Mouse (Mus musculus) intestine, embryonic 16.5 days (tissue): ENCODE measurements around the gene Oxa1l. TPM values are rescaled to one million over a fixed set of nuclear protein-coding genes. Genes with fewer than 3 reads are reported as not detected.

Experiments used
- ATAC-seq: fragments of 200-750 bp; cut with Nextera tagmentation; 2 replicates; pipeline ENCODE4 v1.8.0; 2017; ENCODE audit warnings: moderate TSS enrichment, moderate library complexity
- H3K27ac ChIP-seq: fragments of 300-500 bp; sonication (generic); 2 replicates; pipeline ENCODE4 v1.5.1; 2014; ENCODE audit warnings: mild to moderate bottlenecking, low read length
- H3K27me3 ChIP-seq: fragments of 300-500 bp; sonication (generic); replicated peaks from 2 replicates; pipeline ENCODE4 v1.6.1; 2014; ENCODE audit warnings: low read length, control low read depth, mixed read lengths; ENCODE audit not compliant: control insufficient read depth, insufficient read depth
- H3K36me3 ChIP-seq: fragments of 300-500 bp; sonication (generic); 2 replicates; pipeline ENCODE4 v1.6.1; 2014; ENCODE audit warnings: low read length, control low read depth; ENCODE audit not compliant: control insufficient read depth, insufficient read depth
- H3K4me1 ChIP-seq: fragments of 300-500 bp; sonication (generic); 2 replicates; pipeline ENCODE4 v1.6.1; 2014; ENCODE audit warnings: low read length, control low read depth, mixed read lengths; ENCODE audit not compliant: control insufficient read depth, insufficient read depth
- H3K4me2 ChIP-seq: fragments of 300-500 bp; sonication (generic); 2 replicates; pipeline ENCODE4 v1.6.1; 2014; ENCODE audit warnings: low read depth, low read length, control low read depth
- H3K4me3 ChIP-seq: fragments of 300-500 bp; sonication (generic); 2 replicates; pipeline ENCODE4 v1.5.1; 2014; ENCODE audit warnings: mild to moderate bottlenecking, low read length
- H3K9ac ChIP-seq: fragments of 300-500 bp; sonication (generic); 2 replicates; pipeline ENCODE4 v1.6.1; 2014; ENCODE audit warnings: low read depth, low read length
- H3K9me3 ChIP-seq: fragments of 300-500 bp; sonication (generic); 2 replicates; pipeline ENCODE4 v1.6.1; 2016; ENCODE audit warnings: low read length, control low read depth; ENCODE audit not compliant: control insufficient read depth
- WGBS: fragments of 180-500 bp; shearing (Covaris S2); extraction: QIAGEN DNeasy Blood & Tissue Kit; methylation state at CpG from one replicate; pipeline ENCODE4 v1.1.7; 2014; 5-methylcytosine and 5-hydroxymethylcytosine counted together
- polyA plus RNA-seq: library from polyadenylated mRNA; unstranded; fragments of >200 nt; fragmentation: Nextera tagmentation; extraction: Ambion mirVana; gene quantifications from 2 replicates; pipeline ENCODE4 v1.2.1, GENCODE M21; 2015

Oxa1l gene
- polyA plus RNA-seq, 1 experiment from 2014 or later = 48.6 TPM

DNA sequence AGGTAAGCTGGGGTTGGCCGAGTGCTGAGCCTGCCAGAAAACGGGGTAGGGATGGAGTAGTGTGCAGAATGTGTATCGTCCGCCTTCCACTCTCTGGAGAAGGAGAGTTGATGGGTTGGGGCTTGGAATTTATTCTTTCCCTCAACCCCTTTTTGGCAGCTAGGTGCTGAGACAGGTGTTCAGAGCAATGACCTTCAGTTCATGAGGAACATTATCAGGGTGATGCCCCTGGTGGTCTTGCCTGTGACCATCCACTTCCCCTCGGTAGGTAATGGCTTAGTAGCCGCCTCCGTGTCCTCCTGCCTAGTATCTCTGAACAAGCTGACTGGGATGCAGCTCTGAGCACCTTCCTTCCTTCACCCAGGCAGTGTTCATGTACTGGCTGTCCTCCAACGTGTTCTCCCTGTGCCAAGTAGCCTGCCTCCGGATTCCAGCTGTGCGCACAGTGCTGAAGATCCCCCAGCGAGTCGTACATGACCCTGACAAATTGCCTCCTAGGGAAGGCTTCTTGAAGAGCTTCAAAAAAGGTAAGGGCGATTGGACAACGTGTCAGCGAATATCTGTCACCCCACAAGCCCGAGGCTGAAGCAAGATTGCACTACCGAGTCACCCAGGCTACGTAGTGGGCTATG lies 6.9 kb downstream of the Oxa1l start:
- H3K9me3 ChIP-seq = no peaks in the 10 kb centered on the region
- no peak overlapping the region for H3K27ac ChIP-seq
- peaks cover 40% of the 10 kb centered on the region for H3K36me3 ChIP-seq
- ATAC-seq = no peak
- H3K4me2 ChIP-seq = no peak overlapping the region
- no peak overlapping the region for H3K9ac ChIP-seq
- H3K4me1 ChIP-seq = no peaks in the 10 kb centered on the region
- WGBS = 84% methylated on average over 18 of the region's 18 CpGs
- no peak overlapping the region for H3K4me3 ChIP-seq
- H3K27me3 ChIP-seq = no peaks in the 10 kb centered on the region

DNA sequence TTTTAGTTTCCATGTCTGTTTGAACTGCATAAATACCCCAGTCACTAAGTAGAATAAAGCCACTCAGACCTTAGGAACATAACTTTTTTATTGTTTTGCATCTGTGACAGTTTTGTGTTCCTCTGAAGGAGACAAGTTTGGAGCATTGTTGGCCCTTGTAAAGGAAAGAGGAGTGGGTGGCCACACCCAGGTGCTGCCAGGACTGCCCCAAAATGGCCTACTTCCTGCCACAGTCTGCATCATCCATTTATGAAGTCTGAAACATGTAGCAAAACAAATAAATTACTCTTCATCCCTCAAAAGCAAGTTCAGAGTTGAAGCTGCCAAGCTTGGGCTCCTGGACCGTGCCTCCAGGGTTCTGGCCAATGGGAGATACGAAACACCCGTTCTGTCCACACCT lies 8.7 kb downstream of the Oxa1l start:
- Histone ChIP-seq H3K9ac (no peak overlapping the region), H3K4me2 (no peak overlapping the region), H3K27me3 (no peaks in the 10 kb centered on the region), H3K27ac (no peak overlapping the region), H3K4me1 (no peaks in the 10 kb centered on the region), H3K36me3 (peaks cover 37% of the 10 kb centered on the region), H3K4me3 (no peak overlapping the region), H3K9me3 (no peaks in the 10 kb centered on the region)
- 96% methylated on average over 3 of the region's 3 CpGs for WGBS
- no peak for ATAC-seq

DNA sequence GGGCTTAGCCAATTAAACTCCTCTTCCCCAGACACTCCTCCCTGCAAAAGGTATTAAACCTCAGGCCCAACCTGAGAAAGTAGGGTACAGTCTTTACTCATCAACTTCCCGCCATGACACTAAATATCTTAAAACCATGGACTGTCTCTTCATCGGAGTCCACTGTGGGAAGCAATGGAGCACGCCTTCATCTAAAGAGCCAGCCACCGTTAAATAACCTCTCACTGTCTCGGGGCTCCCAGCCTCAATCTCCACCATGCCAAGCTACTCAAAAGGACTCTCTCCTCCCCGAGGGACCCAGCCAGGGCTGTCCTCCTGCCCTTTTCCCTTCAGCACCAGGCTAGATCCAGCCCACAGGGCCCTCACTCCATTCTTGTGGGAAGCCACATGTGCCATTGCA lies 10.0 kb downstream of the Oxa1l start:
- Histone ChIP-seq H3K27me3 (no peaks in the 10 kb centered on the region), H3K36me3 (peaks cover 37% of the 10 kb centered on the region), H3K9me3 (no peaks in the 10 kb centered on the region), H3K4me2 (no peak overlapping the region), H3K27ac (no peak overlapping the region), H3K9ac (no peak overlapping the region), H3K4me3 (no peak overlapping the region), H3K4me1 (no peaks in the 10 kb centered on the region)
- WGBS = 96% methylated on average over 6 of the region's 6 CpGs
- ATAC-seq = no peak

DNA sequence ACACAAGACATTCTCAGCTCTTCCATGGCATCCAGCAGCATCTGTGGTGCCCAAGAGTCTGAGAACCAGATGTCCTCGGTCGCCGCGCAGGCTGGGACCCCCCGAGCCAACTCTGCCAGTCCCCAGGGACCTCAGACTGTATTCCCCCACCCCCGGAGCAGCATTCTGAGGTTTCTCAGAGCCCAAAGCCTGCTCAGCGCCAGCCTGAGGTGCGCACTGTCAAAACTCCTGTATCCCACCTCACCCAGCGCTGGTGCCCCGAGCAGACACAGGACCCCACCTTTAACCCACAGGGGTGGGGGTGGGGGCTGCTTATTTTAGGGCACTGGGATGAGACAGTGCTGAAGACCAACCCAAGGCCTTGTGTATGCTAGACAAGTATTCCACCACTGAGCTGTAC lies 10.8 kb downstream of the Oxa1l start:
- Histone ChIP-seq H3K4me3 (no peak overlapping the region), H3K27me3 (no peaks in the 10 kb centered on the region), H3K9me3 (no peaks in the 10 kb centered on the region), H3K27ac (no peak overlapping the region), H3K4me2 (no peak overlapping the region), H3K4me1 (no peaks in the 10 kb centered on the region), H3K9ac (no peak overlapping the region), H3K36me3 (peaks cover 37% of the 10 kb centered on the region)
- 97% methylated on average over 10 of the region's 10 CpGs for WGBS
- ATAC-seq = no peak

DNA sequence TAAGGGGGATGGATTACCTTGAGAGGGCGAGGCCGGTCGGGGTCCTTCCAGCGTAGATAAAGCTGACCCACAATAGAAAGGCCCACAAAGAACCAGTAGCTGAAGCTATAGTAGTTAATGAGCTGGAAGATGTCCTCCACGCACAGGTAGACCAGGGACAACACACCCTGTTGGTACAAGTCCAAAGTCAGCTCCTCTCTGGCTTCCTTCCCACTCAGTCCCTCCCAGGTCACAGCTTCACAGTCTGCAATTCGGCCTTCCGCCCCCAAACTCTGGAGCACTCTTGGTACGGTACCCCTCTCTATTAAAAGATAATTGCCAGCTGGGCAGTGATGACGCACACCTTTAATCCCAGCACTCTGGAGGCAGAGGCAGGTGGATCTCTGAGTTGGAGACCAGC lies 12.3 kb downstream of the Oxa1l start:
- Histone ChIP-seq H3K9me3 (no peaks in the 10 kb centered on the region), H3K4me2 (no peak overlapping the region), H3K4me3 (no peak overlapping the region), H3K27ac (no peak overlapping the region), H3K27me3 (no peaks in the 10 kb centered on the region), H3K36me3 (peaks cover 29% of the 10 kb centered on the region), H3K4me1 (no peaks in the 10 kb centered on the region), H3K9ac (no peak overlapping the region)
- ATAC-seq = peak; percentile 45
- 86% methylated on average over 9 of the region's 9 CpGs for WGBS

DNA sequence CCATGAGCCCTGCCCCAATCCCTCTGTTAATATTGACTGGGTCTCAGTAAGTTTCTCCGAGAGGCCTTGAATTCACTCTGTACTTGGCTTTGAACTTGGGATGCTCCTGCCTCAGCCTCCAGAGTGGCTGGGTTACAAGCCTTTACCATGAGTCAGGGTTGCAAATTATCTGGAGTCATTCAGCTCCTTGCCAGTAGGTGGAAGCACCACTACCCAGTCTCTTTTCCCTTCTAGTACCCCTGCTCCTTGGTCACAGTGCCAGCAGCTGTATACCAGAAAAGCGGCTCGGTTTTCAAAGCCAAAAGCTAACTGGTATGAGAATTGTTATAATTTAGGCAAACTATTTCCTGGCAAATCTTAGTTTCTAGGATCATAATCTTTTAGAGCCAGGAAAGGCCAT lies 15.3 kb downstream of the Oxa1l start:
- WGBS = 82% methylated on average over 3 of the region's 3 CpGs
- H3K4me2 ChIP-seq = no peak overlapping the region
- H3K27ac ChIP-seq = no peak overlapping the region
- no peak overlapping the region for H3K9ac ChIP-seq
- ATAC-seq = no peak
- no peaks in the 10 kb centered on the region for H3K27me3 ChIP-seq
- H3K9me3 ChIP-seq = no peaks in the 10 kb centered on the region
- peaks cover 8% of the 10 kb centered on the region; the same call in 1 of the 2 replicates for H3K36me3 ChIP-seq
- peaks cover 19% of the 10 kb centered on the region for H3K4me1 ChIP-seq
- H3K4me3 ChIP-seq = no peak overlapping the region

DNA sequence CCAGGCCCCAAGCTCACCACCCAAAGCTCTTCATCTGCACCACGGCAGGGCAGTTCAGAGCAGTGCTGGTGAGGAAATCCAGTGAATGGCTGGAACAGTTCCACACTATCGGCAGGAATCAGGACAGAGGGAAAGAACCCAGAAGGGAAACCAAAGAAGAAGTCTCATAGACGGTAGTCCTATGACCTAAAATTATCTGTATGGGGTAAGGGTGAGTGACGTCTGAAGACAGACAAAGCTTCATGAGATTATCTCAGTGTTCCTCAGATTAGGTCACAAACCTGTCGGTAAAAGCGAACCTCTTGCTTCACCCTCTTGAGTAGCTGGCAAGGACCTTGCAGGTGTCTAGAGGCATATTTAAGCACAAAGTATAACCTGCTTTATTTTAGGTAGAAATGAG lies 16.5 kb downstream of the Oxa1l start:
- Histone ChIP-seq H3K27me3 (no peaks in the 10 kb centered on the region), H3K9me3 (no peaks in the 10 kb centered on the region), H3K9ac (no peak overlapping the region), H3K4me3 (no peak overlapping the region), H3K36me3 (peaks cover 4% of the 10 kb centered on the region; the same call in 1 of the 2 replicates), H3K4me2 (no peak overlapping the region), H3K4me1 (peaks cover 30% of the 10 kb centered on the region), H3K27ac (no peak overlapping the region)
- 88% methylated on average over 6 of the region's 6 CpGs for WGBS
- no peak for ATAC-seq

DNA sequence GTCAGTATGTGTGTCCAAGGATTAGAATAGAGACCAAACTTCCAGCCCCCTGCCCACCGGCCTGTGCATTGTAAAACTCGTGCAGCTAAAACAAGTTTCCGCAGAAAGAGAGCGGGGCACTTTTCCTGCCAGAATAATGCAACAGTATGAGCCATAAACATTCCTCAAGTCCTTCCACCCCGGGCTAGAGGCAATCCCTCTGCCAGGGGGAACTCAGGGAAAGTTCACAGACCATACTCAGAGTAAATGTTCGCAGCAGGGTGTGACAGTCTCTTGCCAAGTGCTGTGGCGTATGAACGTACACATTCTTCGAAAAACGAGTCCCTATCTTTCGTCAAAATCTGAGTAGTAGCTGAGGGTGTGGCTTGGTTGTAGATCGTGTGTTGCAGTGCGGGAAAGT lies 18.9 kb downstream of the Oxa1l start:
- Histone ChIP-seq H3K36me3 (no peaks in the 10 kb centered on the region), H3K27me3 (no peaks in the 10 kb centered on the region), H3K4me2 (no peak overlapping the region), H3K9me3 (no peaks in the 10 kb centered on the region), H3K27ac (no peak overlapping the region), H3K4me3 (no peak overlapping the region), H3K4me1 (peaks cover 48% of the 10 kb centered on the region), H3K9ac (no peak overlapping the region)
- 41% methylated on average over 13 of the region's 13 CpGs for WGBS
- ATAC-seq = no peak

DNA sequence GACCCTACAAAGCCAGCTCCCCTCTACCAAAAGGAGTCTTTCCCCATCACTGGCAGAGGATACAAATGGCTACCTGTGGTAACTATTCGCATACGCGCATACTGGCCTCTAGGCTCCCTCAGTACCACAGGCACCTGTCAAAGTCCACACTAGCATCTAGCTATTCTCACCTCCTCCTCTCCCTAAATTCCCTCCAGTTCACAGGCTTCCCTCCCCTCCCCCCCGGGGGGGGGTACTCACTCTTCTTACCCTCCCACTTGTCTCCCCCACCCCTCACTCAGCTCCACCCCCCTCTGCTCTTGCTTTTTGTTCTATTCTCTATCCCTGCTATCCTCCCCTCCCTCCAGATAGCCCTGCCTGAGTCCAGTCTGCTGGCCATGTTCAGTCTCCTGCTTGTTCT lies 20.0 kb downstream of the Oxa1l start:
- WGBS = 64% methylated on average over 4 of the region's 4 CpGs
- Histone ChIP-seq H3K36me3 (no peaks in the 10 kb centered on the region), H3K4me2 (no peak overlapping the region), H3K27me3 (no peaks in the 10 kb centered on the region), H3K9ac (no peak overlapping the region), H3K4me3 (no peak overlapping the region), H3K9me3 (no peaks in the 10 kb centered on the region), H3K27ac (no peak overlapping the region), H3K4me1 (peaks cover 49% of the 10 kb centered on the region)
- ATAC-seq = no peak

DNA sequence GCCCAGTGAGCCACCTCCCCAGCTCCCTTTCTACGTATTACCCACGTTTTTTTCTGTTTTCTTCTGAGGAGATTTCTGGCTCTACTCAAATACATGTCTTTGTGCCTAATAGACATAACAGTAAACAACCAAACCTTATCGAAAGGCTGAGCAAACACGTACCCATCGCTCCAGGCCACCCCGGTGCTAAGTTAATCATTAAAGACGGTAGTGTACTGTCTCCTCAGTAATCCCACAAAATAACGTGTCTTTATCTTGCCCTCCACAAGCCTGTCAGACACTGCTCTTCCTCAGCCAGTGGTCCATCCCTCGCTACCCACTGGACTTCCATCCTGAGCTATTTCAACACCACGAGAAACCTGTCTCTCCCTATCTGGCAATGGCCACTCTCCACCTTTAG lies 21.2 kb downstream of the Oxa1l start:
- Histone ChIP-seq H3K27me3 (no peaks in the 10 kb centered on the region), H3K4me3 (0 out of 2 replicates have a peak overlapping the region, but pooled peaks have one; percentile 7), H3K27ac (peak overlapping the region; percentile 71), H3K4me2 (peak overlapping the region; percentile 22; the same call in 1 of the 2 replicates), H3K4me1 (peaks cover 55% of the 10 kb centered on the region), H3K9ac (peak overlapping the region; percentile 43; the same call in 1 of the 2 replicates), H3K9me3 (no peaks in the 10 kb centered on the region), H3K36me3 (no peaks in the 10 kb centered on the region)
- ATAC-seq = peak; percentile 47
- 56% methylated on average over 10 of the region's 10 CpGs for WGBS
